Mouse (Mus musculus): ENCODE data around the gene Omt2a. TPM values are rescaled to one million over a fixed set of nuclear protein-coding genes. Genes with fewer than 3 reads are reported as not detected.
"Not testable (repeated sequence)": the region's sequence is repeated elsewhere in the genome, so short reads cannot be mapped to it uniquely, and the experiment has no call there.

Omt2a gene
- polyA plus RNA-seq, 1 experiment: not detected

GRCm38 (mm10) chr9:78354665-78355578, 40.3 kb upstream of the Omt2a start:
- Histone ChIP-seq H3K36me3 (ENCODE audit: control insufficient read depth, insufficient read depth, low read length) (no peaks in the 10 kb centered on the region), H3K4me3 (ENCODE audit: low read depth, low read length) (no peak overlapping the region), H3K27me3 (ENCODE audit: control insufficient read depth, insufficient read depth, low read length) (no peaks in the 10 kb centered on the region), H3K4me1 (ENCODE audit: control insufficient read depth, insufficient read depth, insufficient read length, low read length) (peaks cover 5% of the 10 kb centered on the region; the same call in 1 of the 2 replicates), H3K27ac (ENCODE audit: insufficient read depth, low read depth, low read length) (no peak overlapping the region)
- WGBS: 67% methylated on average over 11 of the region's 11 CpGs
- TF ChIP-seq POLR2A (IDR thresholded peaks at IDR 0.05; ENCODE audit: low read depth, low read length) (no peak), CTCF (IDR thresholded peaks at IDR 0.05; ENCODE audit: extremely low read depth, insufficient read length, insufficient replicate concordance, low read depth, low read length) (no peak)

- WGBS: 72% methylated on average over 6 of the region's 6 CpGs
- Histone ChIP-seq H3K36me3 (ENCODE audit: control insufficient read depth, insufficient read depth, low read length) (no peaks in the 10 kb centered on the region), H3K4me1 (ENCODE audit: control insufficient read depth, insufficient read depth, insufficient read length, low read length) (peaks cover 10% of the 10 kb centered on the region; the same call in 1 of the 2 replicates), H3K4me3 (ENCODE audit: low read depth, low read length) (no peak overlapping the region), H3K27me3 (ENCODE audit: control insufficient read depth, insufficient read depth, low read length) (no peaks in the 10 kb centered on the region), H3K27ac (ENCODE audit: insufficient read depth, low read depth, low read length) (no peak overlapping the region)
- TF ChIP-seq POLR2A (IDR thresholded peaks at IDR 0.05; ENCODE audit: low read depth, low read length): no peak
- TF ChIP-seq CTCF (IDR thresholded peaks at IDR 0.05; ENCODE audit: extremely low read depth, insufficient read length, insufficient replicate concordance, low read depth, low read length): no peak
Observed at GRCm38 (mm10) chr9:78351504-78352220, 37.1 kb upstream of the Omt2a start.

- not testable (repeated sequence) for H3K4me1 ChIP-seq (ENCODE audit: control insufficient read depth, insufficient read depth, insufficient read length, low read length)
Observed at GRCm38 (mm10) chr9:78350007-78350406, 35.4 kb upstream of the Omt2a start.

GRCm38 (mm10) chr9:78349141-78349540, 34.5 kb upstream of the Omt2a start:
- H3K36me3 ChIP-seq (ENCODE audit: control insufficient read depth, insufficient read depth, low read length); H3K4me1 ChIP-seq (ENCODE audit: control insufficient read depth, insufficient read depth, insufficient read length, low read length); H3K27ac ChIP-seq (ENCODE audit: insufficient read depth, low read depth, low read length); H3K4me3 ChIP-seq (ENCODE audit: low read depth, low read length); H3K27me3 ChIP-seq (ENCODE audit: control insufficient read depth, insufficient read depth, low read length): not testable (repeated sequence)
- WGBS: 50% methylated on average over 3 of the region's 3 CpGs

More at GRCm38 (mm10) chr9:78350007-78350406, 35.4 kb upstream of the Omt2a start:
- H3K27me3 ChIP-seq (ENCODE audit: control insufficient read depth, insufficient read depth, low read length); H3K4me3 ChIP-seq (ENCODE audit: low read depth, low read length); H3K27ac ChIP-seq (ENCODE audit: insufficient read depth, low read depth, low read length); H3K36me3 ChIP-seq (ENCODE audit: control insufficient read depth, insufficient read depth, low read length): not testable (repeated sequence)

- H3K27ac ChIP-seq (ENCODE audit: insufficient read depth, low read depth, low read length): peak overlapping the region; percentile 30; the same call in 1 of the 2 replicates
- H3K36me3 ChIP-seq (ENCODE audit: control insufficient read depth, insufficient read depth, low read length); H3K27me3 ChIP-seq (ENCODE audit: control insufficient read depth, insufficient read depth, low read length); H3K4me3 ChIP-seq (ENCODE audit: low read depth, low read length); H3K4me1 ChIP-seq (ENCODE audit: control insufficient read depth, insufficient read depth, insufficient read length, low read length): not testable (repeated sequence)
- 35% methylated on average over 6 of the region's 6 CpGs for WGBS
Observed at GRCm38 (mm10) chr9:78348206-78349004, 33.8 kb upstream of the Omt2a start.

- peaks cover 9% of the 10 kb centered on the region; the same call in 1 of the 2 replicates for H3K4me1 ChIP-seq (ENCODE audit: control insufficient read depth, insufficient read depth, insufficient read length, low read length)
- no peak overlapping the region for H3K27ac ChIP-seq (ENCODE audit: insufficient read depth, low read depth, low read length)
- H3K36me3 ChIP-seq (ENCODE audit: control insufficient read depth, insufficient read depth, low read length): no peaks in the 10 kb centered on the region
- no peak overlapping the region for H3K4me3 ChIP-seq (ENCODE audit: low read depth, low read length)
- 27% methylated on average over 3 of the region's 3 CpGs for WGBS
- no peaks in the 10 kb centered on the region for H3K27me3 ChIP-seq (ENCODE audit: control insufficient read depth, insufficient read depth, low read length)
- no peak for TF ChIP-seq CTCF (IDR thresholded peaks at IDR 0.05; ENCODE audit: extremely low read depth, insufficient read length, insufficient replicate concordance, low read depth, low read length)
- no peak for TF ChIP-seq POLR2A (IDR thresholded peaks at IDR 0.05; ENCODE audit: low read depth, low read length)
Observed at GRCm38 (mm10) chr9:78347004-78347403, 32.4 kb upstream of the Omt2a start.

- 60% methylated on average over 4 of the region's 4 CpGs for WGBS
- H3K27me3 ChIP-seq (ENCODE audit: control insufficient read depth, insufficient read depth, low read length); H3K4me1 ChIP-seq (ENCODE audit: control insufficient read depth, insufficient read depth, insufficient read length, low read length); H3K36me3 ChIP-seq (ENCODE audit: control insufficient read depth, insufficient read depth, low read length); H3K27ac ChIP-seq (ENCODE audit: insufficient read depth, low read depth, low read length); H3K4me3 ChIP-seq (ENCODE audit: low read depth, low read length): not testable (repeated sequence)
Observed at GRCm38 (mm10) chr9:78345235-78345634, 30.6 kb upstream of the Omt2a start.

- not testable (repeated sequence) for H3K27me3 ChIP-seq (ENCODE audit: control insufficient read depth, insufficient read depth, low read length); H3K4me1 ChIP-seq (ENCODE audit: control insufficient read depth, insufficient read depth, insufficient read length, low read length); H3K27ac ChIP-seq (ENCODE audit: insufficient read depth, low read depth, low read length); H3K36me3 ChIP-seq (ENCODE audit: control insufficient read depth, insufficient read depth, low read length); H3K4me3 ChIP-seq (ENCODE audit: low read depth, low read length)
- 79% methylated on average over 9 of the region's 9 CpGs for WGBS
Observed at GRCm38 (mm10) chr9:78343055-78343454, 28.5 kb upstream of the Omt2a start.

- 94% methylated on average over 4 of the region's 4 CpGs for WGBS
- H3K4me1 ChIP-seq (ENCODE audit: control insufficient read depth, insufficient read depth, insufficient read length, low read length); H3K27ac ChIP-seq (ENCODE audit: insufficient read depth, low read depth, low read length); H3K27me3 ChIP-seq (ENCODE audit: control insufficient read depth, insufficient read depth, low read length); H3K4me3 ChIP-seq (ENCODE audit: low read depth, low read length); H3K36me3 ChIP-seq (ENCODE audit: control insufficient read depth, insufficient read depth, low read length): not testable (repeated sequence)
Observed at GRCm38 (mm10) chr9:78342494-78342893, 27.9 kb upstream of the Omt2a start.
